Mouse (Mus musculus) limb, embryonic 14.5 days (tissue): ENCODE data around the gene Hist1h3d. TPM values are rescaled to one million over a fixed set of nuclear protein-coding genes. Genes with fewer than 3 reads are reported as not detected.
"Not testable (repeated sequence)": the region's sequence is repeated elsewhere in the genome, so short reads cannot be mapped to it uniquely, and the experiment has no call there.

Source experiments
- ATAC-seq: fragments of 200-750 bp; cut with Nextera tagmentation; 2 replicates; pipeline ENCODE4 v1.8.0; 2017; ENCODE audit warnings: low read depth, moderate number of reproducible peaks, moderate TSS enrichment; ENCODE audit not compliant: low FRiP score
- DNase-seq: peaks from one replicate; pipeline ENCODE4 v3.0.0-alpha.2; 2015; ENCODE audit warnings: low spot score
- H3K27ac ChIP-seq: fragments of 300-500 bp; sonication (generic); replicated peaks from 2 replicates; pipeline ENCODE4 v1.5.1; 2014; ENCODE audit warnings: low read depth, mild to moderate bottlenecking, low read length, moderate library complexity, mixed read lengths
- H3K27me3 ChIP-seq: fragments of 300-500 bp; sonication (generic); 2 replicates; pipeline ENCODE4 v1.6.1; 2014; ENCODE audit warnings: low read length, mixed read lengths; ENCODE audit not compliant: control insufficient read depth, insufficient read depth
- H3K36me3 ChIP-seq: fragments of 300-500 bp; sonication (generic); 2 replicates; pipeline ENCODE4 v1.6.1; 2014; ENCODE audit warnings: mild to moderate bottlenecking, low read length, moderate library complexity, mixed read lengths; ENCODE audit not compliant: control insufficient read depth, insufficient read depth
- H3K4me1 ChIP-seq: fragments of 300-500 bp; sonication (generic); 2 replicates; pipeline ENCODE4 v1.6.1; 2014; ENCODE audit warnings: antibody characterized with exemption, low read length, mixed read lengths; ENCODE audit not compliant: control insufficient read depth, insufficient read depth
- H3K4me2 ChIP-seq: fragments of 300-500 bp; sonication (generic); replicated peaks from 2 replicates; pipeline ENCODE4 v1.6.1; 2014; ENCODE audit warnings: low read depth, mild to moderate bottlenecking, low read length, moderate library complexity; ENCODE audit not compliant: severe bottlenecking
- H3K4me3 ChIP-seq: fragments of 300-500 bp; sonication (generic); replicated peaks from 2 replicates; pipeline ENCODE4 v1.5.1; 2014; ENCODE audit warnings: low read length
- H3K9ac ChIP-seq: fragments of 300-500 bp; sonication (generic); 2 replicates; pipeline ENCODE4 v1.6.1; 2014; ENCODE audit warnings: mild to moderate bottlenecking, low read depth, low read length, moderate library complexity; ENCODE audit not compliant: severe bottlenecking
- H3K9me3 ChIP-seq: fragments of 300-500 bp; sonication (generic); 2 replicates; pipeline ENCODE4 v1.6.1; 2016; ENCODE audit warnings: low read length; ENCODE audit not compliant: control insufficient read depth
- POLR2A ChIP-seq: fragments of 200-500 bp; IDR thresholded peaks from 2 replicates; pipeline ENCODE4 v1.8.0; 2012; ENCODE audit warnings: inconsistent platforms, mild to moderate bottlenecking, moderate library complexity, borderline replicate concordance; ENCODE audit not compliant: insufficient read depth, insufficient read length; ENCODE audit errors: extremely low read depth
- WGBS: fragments of 180-500 bp; shearing (Covaris S2); extraction: QIAGEN DNeasy Blood & Tissue Kit; methylation state at CpG from one replicate; pipeline ENCODE4 v1.1.7; 2014; 5-methylcytosine and 5-hydroxymethylcytosine counted together
- polyA plus RNA-seq, 2 experiments: library from polyadenylated mRNA; depleted of rRNA in 1 of 2; stranded (reverse) in 1 of 2; unstranded in 1 of 2; fragments of >200 nt; fragmentation: Nextera tagmentation in 1 of 2; extraction: Ambion mirVana in 1 of 2; gene quantifications; 2 replicates each; pipeline versions ENCODE4 v1.2.1 to v1.2.3; 2012 to 2014

Hist1h3d gene
- polyA plus RNA-seq, 2 experiments = 6.8 to 30.0 TPM

DNA sequence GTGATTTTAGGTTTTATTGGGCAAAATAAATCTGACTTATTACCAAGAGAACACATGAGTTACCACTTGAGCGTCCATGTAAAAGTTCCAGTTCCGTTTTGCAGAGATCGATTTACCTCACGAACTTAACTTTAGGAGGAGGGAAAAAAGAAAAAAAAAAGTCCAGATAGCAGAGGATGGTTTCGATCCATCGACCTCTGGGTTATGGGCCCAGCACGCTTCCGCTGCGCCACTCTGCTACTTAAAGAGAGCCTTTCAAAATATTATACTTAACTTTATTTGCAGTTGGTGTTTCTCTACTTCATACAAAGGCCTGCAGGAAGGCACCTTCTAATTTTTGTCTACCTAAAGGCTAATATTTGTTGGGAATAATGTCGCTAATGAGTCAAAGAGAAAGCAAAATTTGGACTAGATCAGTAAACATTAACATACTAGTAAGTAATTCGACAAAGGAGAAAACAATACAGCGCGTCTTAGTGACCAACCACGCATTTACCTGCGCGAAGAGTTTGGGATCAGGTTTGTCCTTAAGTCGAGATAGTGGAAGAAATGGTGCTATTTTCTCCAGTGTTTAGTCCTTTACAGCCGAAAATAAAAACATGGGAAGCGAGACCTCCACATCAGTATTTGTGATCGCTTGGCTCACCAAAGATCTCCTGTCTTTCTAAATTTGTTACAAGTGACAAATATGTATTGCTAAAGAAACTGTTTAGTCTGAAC, 45.2 kb upstream of the Hist1h3d start:
- peak overlapping the region; percentile 99 for H3K27ac ChIP-seq
- peaks cover 22% of the 10 kb centered on the region for H3K4me1 ChIP-seq
- peak overlapping the region; percentile 49 for H3K4me2 ChIP-seq
- H3K27me3 ChIP-seq = no peaks in the 10 kb centered on the region
- H3K36me3 ChIP-seq = no peaks in the 10 kb centered on the region
- no peak for TF ChIP-seq POLR2A
- DNase-seq = peak; percentile 76
- WGBS = under 1% methylated on average over 20 of the region's 20 CpGs
- ATAC-seq = peak; percentile 1; the same call in 1 of the 2 replicates
- H3K4me3 ChIP-seq = peak overlapping the region; percentile 55
- peak overlapping the region; percentile 76 for H3K9ac ChIP-seq
- H3K9me3 ChIP-seq = no peaks in the 10 kb centered on the region

DNA sequence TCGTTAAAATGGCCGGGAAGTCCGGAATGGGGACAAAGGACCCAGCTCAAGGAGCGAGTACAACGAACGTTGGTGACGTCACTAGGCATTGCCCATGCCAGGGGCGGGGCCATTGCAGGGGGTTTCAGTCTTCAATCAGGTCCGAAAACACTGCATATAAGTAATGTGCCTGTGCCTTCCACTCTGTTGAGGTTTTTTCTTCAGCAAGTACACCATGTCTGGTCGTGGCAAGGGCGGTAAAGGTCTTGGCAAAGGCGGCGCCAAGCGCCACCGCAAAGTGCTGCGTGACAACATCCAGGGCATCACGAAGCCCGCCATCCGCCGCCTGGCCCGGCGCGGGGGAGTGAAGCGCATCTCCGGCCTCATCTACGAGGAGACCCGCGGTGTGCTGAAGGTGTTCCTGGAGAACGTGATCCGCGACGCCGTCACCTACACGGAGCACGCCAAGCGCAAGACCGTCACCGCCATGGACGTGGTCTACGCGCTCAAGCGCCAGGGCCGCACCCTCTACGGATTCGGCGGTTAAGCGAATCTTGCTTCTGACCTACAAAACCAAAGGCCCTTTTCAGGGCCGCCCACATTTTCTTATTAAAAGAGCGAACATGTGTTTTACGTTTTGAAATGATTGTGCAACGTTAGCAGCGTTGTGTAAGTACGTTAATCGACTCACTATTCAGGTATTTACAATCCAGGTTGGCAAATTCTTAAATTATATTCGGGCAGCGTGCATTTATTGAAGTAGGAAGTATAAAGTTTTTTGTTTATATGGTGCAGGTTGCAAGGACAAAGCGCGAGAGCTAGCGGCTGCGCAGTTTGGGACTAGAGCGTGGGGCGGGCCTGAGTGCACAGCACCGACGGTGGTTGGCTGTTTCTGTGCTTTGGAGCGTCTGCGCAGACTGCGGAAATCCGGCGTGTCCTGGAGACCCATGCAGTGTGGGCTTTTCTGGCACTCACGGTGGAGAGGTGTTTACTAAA, 44.4 kb upstream of the Hist1h3d start, which contains the start of gene Hist1h4h:
Hist1h4h (plus strand) TSS at position 150 of the 975 bp plus-strand sequence.
- Histone ChIP-seq H3K27me3 (no peaks in the 10 kb centered on the region), H3K4me2 (peak within 1 kb of the TSS; percentile 49), H3K9ac (peak within 1 kb of the TSS; percentile 76), H3K4me1 (peaks cover 24% of the 10 kb centered on the region), H3K9me3 (no peaks in the 10 kb centered on the region), H3K4me3 (peak within 1 kb of the TSS; percentile 55), H3K27ac (peak within 1 kb of the TSS; percentile 99), H3K36me3 (no peaks in the 10 kb centered on the region)
- ATAC-seq (peak; percentile 74), DNase-seq (peak; percentile 99)
- TF ChIP-seq POLR2A = peak; percentile 98; the same call in 1 of the 2 replicates
- under 1% methylated on average over 50 of the region's 70 CpGs for WGBS

DNA sequence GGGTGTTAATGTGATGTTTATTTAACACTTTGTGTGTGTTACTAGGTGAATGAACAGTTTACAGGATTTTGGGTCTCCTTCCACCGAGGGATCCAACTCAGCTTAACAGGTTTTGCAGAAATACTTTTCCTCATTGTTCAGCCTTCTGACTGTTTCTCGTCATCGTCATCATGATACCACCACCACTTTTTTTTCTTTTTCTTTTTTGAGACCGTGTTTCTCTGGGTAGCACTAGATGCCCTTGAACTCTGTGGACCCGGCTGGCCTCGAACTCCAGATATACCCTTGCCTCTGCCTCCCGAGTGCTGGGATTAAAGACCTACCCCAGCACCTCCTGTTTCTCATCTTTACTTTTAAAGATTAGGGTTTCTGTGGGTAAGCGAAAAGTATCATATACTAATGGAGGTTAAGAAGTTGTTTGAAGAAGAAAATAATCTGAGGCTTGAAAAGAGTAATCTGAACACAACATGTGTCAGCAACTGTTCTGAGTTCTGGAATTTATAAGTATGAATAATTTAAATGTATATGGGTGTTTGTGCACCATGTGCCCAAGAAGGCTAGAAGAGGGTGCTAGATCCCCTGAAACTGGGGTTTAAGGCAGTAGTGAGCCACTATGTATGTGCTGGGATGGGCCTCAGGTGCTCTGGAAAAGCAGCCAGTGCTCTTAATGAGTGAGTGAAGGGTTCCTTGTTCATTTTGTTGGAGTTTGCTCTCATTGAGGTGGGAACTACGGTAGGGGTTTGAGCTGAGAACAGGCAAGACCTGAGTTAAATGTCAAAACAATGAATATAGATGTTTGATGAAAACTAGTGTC, 43.1 kb upstream of the Hist1h3d start:
- Histone ChIP-seq H3K4me3 (peak overlapping the region; percentile 55), H3K36me3 (no peaks in the 10 kb centered on the region), H3K4me2 (peak overlapping the region; percentile 49), H3K9me3 (no peaks in the 10 kb centered on the region), H3K9ac (peak overlapping the region; percentile 76), H3K4me1 (peaks cover 29% of the 10 kb centered on the region), H3K27ac (peak overlapping the region; percentile 99), H3K27me3 (no peaks in the 10 kb centered on the region)
- no peak for TF ChIP-seq POLR2A
- ATAC-seq (no peak), DNase-seq (no peak)
- WGBS = 18% methylated on average over 9 of the region's 9 CpGs

- WGBS = 3% methylated on average over 21 of the region's 53 CpGs
- TF ChIP-seq POLR2A = 0 out of 2 replicates have a peak, but pooled peaks have one; percentile 13
- Histone ChIP-seq H3K4me2 (peak within 1 kb of the TSS; percentile 49), H3K27ac (peak within 1 kb of the TSS; percentile 99), H3K9ac (peak within 1 kb of the TSS; percentile 76), H3K4me3 (peak within 1 kb of the TSS; percentile 55), H3K4me1 (peaks cover 28% of the 10 kb centered on the region)
- H3K9me3 ChIP-seq, H3K27me3 ChIP-seq, H3K36me3 ChIP-seq: not testable (repeated sequence)
- ATAC-seq (peak; percentile 31), DNase-seq (peak; percentile 93)
Observed at GRCm38 (mm10) chr13:23533560-23534367, 41.8 kb upstream of the Hist1h3d start, which contains the start of gene Hist1h2af. TSS of gene Hist1h2af (plus strand) at chr13:23533906.
